Mouse (Mus musculus): ENCODE data around the gene Rnf123. TPM values are rescaled to one million over a fixed set of nuclear protein-coding genes. Genes with fewer than 3 reads are reported as not detected.

Gene Rnf123
- polyA plus RNA-seq, 1 experiment from 2014 or later = 53.4 TPM

DNA sequence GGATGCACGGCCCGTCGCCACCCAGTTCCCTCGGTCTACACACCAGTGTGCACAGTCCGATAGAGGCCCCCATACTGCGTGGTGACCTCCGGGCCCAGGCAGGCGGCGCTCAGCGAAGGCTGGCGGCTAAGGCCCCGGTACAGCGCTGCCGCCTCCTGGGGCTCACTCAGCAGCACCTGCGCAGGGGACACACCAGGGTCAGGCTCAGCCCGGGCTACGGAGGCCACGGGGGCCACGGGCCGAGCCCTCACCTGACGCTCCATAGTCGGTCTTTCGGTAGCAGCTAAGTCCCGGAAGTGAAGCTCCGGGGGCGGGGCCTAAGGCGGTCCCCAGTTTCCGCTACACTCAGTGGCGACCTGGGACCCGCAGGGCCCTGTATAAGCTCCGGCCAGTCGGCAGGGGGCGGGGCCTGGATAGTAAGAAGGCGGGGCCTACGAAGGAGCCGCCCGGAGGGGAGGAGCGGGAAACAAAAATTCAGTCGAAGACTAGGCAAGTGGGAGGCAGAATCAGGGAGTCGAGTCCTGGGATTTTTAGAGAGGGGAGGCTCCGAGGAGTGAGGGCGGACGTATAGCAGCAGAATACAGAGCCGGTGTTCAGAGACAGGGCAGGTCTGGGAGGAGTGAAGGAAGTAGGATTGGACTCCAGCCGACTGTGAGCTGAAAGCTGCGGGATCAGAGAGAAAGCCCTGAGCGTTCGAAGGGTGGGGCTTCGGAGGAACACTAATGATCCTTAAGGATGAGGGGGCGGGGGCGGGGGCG is 11.2 kb upstream of the Rnf123 start, which contains the start of gene Apeh:
Apeh (minus strand) TSS at position 423 of the 758 bp plus-strand sequence.
- ATAC-seq = peak; percentile 93
- Histone ChIP-seq H3K4me3 (ENCODE audit: low read depth, low read length) (peak within 1 kb of the TSS; percentile 60), H3K36me3 (ENCODE audit: control insufficient read depth, insufficient read depth, low read length) (peaks cover 21% of the 10 kb centered on the region), H3K4me1 (ENCODE audit: control insufficient read depth, insufficient read depth, low read length) (peaks cover 14% of the 10 kb centered on the region), H3K27me3 (ENCODE audit: control insufficient read depth, insufficient read depth, low read depth, low read length) (no peaks in the 10 kb centered on the region), H3K27ac (ENCODE audit: low read length) (peak within 1 kb of the TSS; percentile 75), H3K9ac (ENCODE audit: low read depth, low read length) (peak within 1 kb of the TSS; percentile 78), H3K9me3 (replicated peaks; ENCODE audit: control insufficient read depth, low read length, poor library complexity, severe bottlenecking) (no peaks in the 10 kb centered on the region), H3K4me2 (ENCODE audit: low read length) (peak within 1 kb of the TSS; percentile 98)
- under 1% methylated on average over 52 of the region's 52 CpGs for WGBS

DNA sequence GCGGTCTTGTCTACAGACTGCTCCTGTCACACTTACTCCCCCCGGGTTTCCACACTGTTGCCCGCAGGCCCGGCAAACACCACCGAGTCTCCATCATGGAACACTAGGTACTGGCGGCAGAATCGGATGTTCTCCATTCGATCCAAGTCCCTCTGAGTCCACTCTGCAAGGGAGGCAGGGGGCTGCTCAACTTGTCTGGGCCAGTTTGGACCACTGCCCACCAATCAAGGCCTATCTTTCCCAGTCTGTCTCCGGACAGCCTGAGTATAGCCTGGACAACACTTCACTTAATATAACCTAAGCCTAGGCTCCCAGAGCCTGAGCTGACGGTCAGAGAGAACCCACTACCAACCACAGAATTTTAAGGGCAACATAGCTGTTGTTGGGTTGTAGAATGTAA is 10.4 kb upstream of the Rnf123 start:
- Histone ChIP-seq H3K4me3 (ENCODE audit: low read depth, low read length) (peak overlapping the region; percentile 60), H3K9ac (ENCODE audit: low read depth, low read length) (peak overlapping the region; percentile 78), H3K27me3 (ENCODE audit: control insufficient read depth, insufficient read depth, low read depth, low read length) (no peaks in the 10 kb centered on the region), H3K4me2 (ENCODE audit: low read length) (peak overlapping the region; percentile 98), H3K27ac (ENCODE audit: low read length) (peak overlapping the region; percentile 75; the same call in 1 of the 2 replicates), H3K9me3 (replicated peaks; ENCODE audit: control insufficient read depth, low read length, poor library complexity, severe bottlenecking) (no peaks in the 10 kb centered on the region), H3K4me1 (ENCODE audit: control insufficient read depth, insufficient read depth, low read length) (peaks cover 14% of the 10 kb centered on the region), H3K36me3 (ENCODE audit: control insufficient read depth, insufficient read depth, low read length) (peaks cover 18% of the 10 kb centered on the region)
- peak; percentile 0; the same call in 1 of the 2 replicates for ATAC-seq
- 72% methylated on average over 10 of the region's 10 CpGs for WGBS

GRCm38 (mm10) chr9:108090611-108091120 is 7.5 kb upstream of the Rnf123 start:
- Histone ChIP-seq H3K27me3 (ENCODE audit: control insufficient read depth, insufficient read depth, low read depth, low read length) (no peaks in the 10 kb centered on the region), H3K4me2 (ENCODE audit: low read length) (no peak overlapping the region), H3K36me3 (ENCODE audit: control insufficient read depth, insufficient read depth, low read length) (peaks cover 39% of the 10 kb centered on the region), H3K9me3 (replicated peaks; ENCODE audit: control insufficient read depth, low read length, poor library complexity, severe bottlenecking) (no peaks in the 10 kb centered on the region), H3K9ac (ENCODE audit: low read depth, low read length) (no peak overlapping the region), H3K27ac (ENCODE audit: low read length) (no peak overlapping the region), H3K4me1 (ENCODE audit: control insufficient read depth, insufficient read depth, low read length) (peaks cover 12% of the 10 kb centered on the region), H3K4me3 (ENCODE audit: low read depth, low read length) (no peak overlapping the region)
- WGBS = 98% methylated on average over 7 of the region's 7 CpGs
- no peak for ATAC-seq

DNA sequence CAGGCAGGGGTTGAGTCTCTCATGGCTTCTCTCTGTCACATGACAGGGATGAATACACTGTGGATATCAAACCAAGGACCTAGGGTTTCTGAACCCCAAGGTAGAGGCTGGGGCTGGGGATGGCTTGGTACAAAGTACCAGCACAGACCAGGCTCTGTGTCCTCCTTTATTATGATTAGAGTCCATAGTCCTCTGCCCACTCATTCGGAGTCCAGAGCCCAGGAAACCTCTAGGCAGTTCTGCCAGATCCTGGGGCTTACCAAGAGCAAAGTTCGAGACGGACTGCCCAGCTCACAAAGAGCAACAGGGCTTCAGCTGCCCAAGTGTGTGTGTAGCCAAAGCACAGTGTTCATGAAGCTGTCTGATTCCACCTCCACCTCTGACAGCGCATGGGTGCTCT is 2.1 kb upstream of the Rnf123 start:
- Histone ChIP-seq H3K9me3 (replicated peaks; ENCODE audit: control insufficient read depth, low read length, poor library complexity, severe bottlenecking) (no peaks in the 10 kb centered on the region), H3K27me3 (ENCODE audit: control insufficient read depth, insufficient read depth, low read depth, low read length) (peaks cover 33% of the 10 kb centered on the region), H3K4me3 (ENCODE audit: low read depth, low read length) (no peak overlapping the region), H3K4me1 (ENCODE audit: control insufficient read depth, insufficient read depth, low read length) (peaks cover 4% of the 10 kb centered on the region; the same call in 1 of the 2 replicates), H3K9ac (ENCODE audit: low read depth, low read length) (no peak overlapping the region), H3K36me3 (ENCODE audit: control insufficient read depth, insufficient read depth, low read length) (peaks cover 38% of the 10 kb centered on the region), H3K27ac (ENCODE audit: low read length) (no peak overlapping the region), H3K4me2 (ENCODE audit: low read length) (no peak overlapping the region)
- 95% methylated on average over 4 of the region's 4 CpGs for WGBS
- no peak for ATAC-seq

DNA sequence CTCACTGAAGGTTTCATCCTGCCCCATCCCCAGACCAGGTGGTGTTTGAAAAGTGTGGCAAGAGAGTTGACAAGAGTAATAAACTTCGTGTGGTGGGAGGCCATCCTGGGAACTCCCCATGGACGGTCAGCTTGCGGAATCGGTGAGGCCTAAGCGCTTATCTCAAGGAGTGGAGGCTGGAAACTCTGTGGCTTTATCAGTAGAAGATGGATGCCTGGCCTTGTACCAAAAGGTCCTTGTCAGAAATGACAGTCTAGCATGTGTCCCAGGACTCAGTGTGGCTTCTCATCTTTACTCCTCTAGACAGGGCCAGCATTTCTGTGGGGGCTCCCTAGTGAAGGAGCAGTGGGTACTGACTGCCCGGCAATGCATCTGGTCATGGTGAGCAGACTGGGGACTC is 415 bp upstream of the Rnf123 start:
- peaks cover 33% of the 10 kb centered on the region for H3K27me3 ChIP-seq (ENCODE audit: control insufficient read depth, insufficient read depth, low read depth, low read length)
- no peak overlapping the region for H3K9ac ChIP-seq (ENCODE audit: low read depth, low read length)
- 93% methylated on average over 6 of the region's 6 CpGs for WGBS
- no peak overlapping the region for H3K27ac ChIP-seq (ENCODE audit: low read length)
- H3K9me3 ChIP-seq (replicated peaks; ENCODE audit: control insufficient read depth, low read length, poor library complexity, severe bottlenecking) = no peaks in the 10 kb centered on the region
- no peak overlapping the region for H3K4me3 ChIP-seq (ENCODE audit: low read depth, low read length)
- peaks cover 10% of the 10 kb centered on the region for H3K4me1 ChIP-seq (ENCODE audit: control insufficient read depth, insufficient read depth, low read length)
- peaks cover 31% of the 10 kb centered on the region for H3K36me3 ChIP-seq (ENCODE audit: control insufficient read depth, insufficient read depth, low read length)
- no peak for ATAC-seq
- no peak overlapping the region for H3K4me2 ChIP-seq (ENCODE audit: low read length)

DNA sequence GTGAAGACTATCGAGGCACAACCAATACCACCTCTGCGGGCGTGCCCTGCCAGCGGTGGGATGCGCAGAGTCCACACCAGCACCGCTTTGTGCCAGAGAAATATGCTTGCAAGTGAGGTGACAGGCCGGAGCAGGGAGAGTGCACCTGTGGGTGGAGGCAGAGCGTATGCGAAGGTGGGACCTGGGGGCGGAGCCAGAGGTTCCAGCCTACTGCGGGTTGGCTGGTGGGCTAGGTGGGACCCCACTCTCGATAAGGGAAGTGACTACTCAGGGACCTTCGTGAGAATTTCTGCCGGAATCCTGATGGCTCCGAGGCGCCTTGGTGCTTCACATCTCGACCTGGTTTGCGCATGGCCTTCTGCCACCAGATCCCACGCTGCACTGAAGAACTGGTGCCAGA is 597 bp downstream of the Rnf123 start:
- peaks cover 33% of the 10 kb centered on the region for H3K27me3 ChIP-seq (ENCODE audit: control insufficient read depth, insufficient read depth, low read depth, low read length)
- no peaks in the 10 kb centered on the region for H3K9me3 ChIP-seq (replicated peaks; ENCODE audit: control insufficient read depth, low read length, poor library complexity, severe bottlenecking)
- H3K4me1 ChIP-seq (ENCODE audit: control insufficient read depth, insufficient read depth, low read length) = peaks cover 20% of the 10 kb centered on the region
- ATAC-seq = no peak
- H3K4me2 ChIP-seq (ENCODE audit: low read length) = peak overlapping the region; percentile 39
- peak overlapping the region; percentile 12; the same call in 1 of the 2 replicates for H3K4me3 ChIP-seq (ENCODE audit: low read depth, low read length)
- WGBS = 8% methylated on average over 19 of the region's 19 CpGs
- H3K27ac ChIP-seq (ENCODE audit: low read length) = no peak overlapping the region
- H3K9ac ChIP-seq (ENCODE audit: low read depth, low read length) = peak overlapping the region; percentile 20; the same call in 1 of the 2 replicates
- peaks cover 28% of the 10 kb centered on the region for H3K36me3 ChIP-seq (ENCODE audit: control insufficient read depth, insufficient read depth, low read length)

DNA sequence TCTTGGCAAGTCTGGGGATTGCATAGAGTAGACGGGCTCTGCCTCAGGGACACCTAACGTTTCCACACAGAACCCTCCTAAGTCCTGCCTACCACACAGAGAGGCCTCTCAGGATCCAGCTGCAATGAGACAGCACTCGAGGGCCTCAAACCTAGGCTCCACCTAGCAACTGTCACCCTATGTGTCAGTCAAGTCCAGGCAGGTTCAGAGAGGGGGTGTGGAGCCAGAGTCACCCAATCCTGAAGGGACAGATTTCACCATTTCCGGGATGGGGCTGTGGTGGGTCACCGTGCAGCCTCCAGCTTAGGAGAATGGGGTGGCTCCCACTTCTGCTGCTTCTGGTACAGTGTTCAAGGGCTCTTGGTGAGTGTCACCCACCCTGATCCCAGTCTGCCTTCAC is 3.0 kb downstream of the Rnf123 start, which contains the start of gene Mst1:
Mst1 (plus strand) TSS at position 269 of the 400 bp plus-strand sequence.
- no peaks in the 10 kb centered on the region for H3K9me3 ChIP-seq (replicated peaks; ENCODE audit: control insufficient read depth, low read length, poor library complexity, severe bottlenecking)
- peak within 1 kb of the TSS; percentile 66 for H3K4me3 ChIP-seq (ENCODE audit: low read depth, low read length)
- no peak within 1 kb of the TSS for H3K27ac ChIP-seq (ENCODE audit: low read length)
- H3K27me3 ChIP-seq (ENCODE audit: control insufficient read depth, insufficient read depth, low read depth, low read length) = peaks cover 33% of the 10 kb centered on the region
- H3K4me1 ChIP-seq (ENCODE audit: control insufficient read depth, insufficient read depth, low read length) = peaks cover 20% of the 10 kb centered on the region
- peaks cover 8% of the 10 kb centered on the region; the same call in 1 of the 2 replicates for H3K36me3 ChIP-seq (ENCODE audit: control insufficient read depth, insufficient read depth, low read length)
- WGBS = 80% methylated on average over 5 of the region's 5 CpGs
- H3K4me2 ChIP-seq (ENCODE audit: low read length) = peak within 1 kb of the TSS; percentile 94
- no peak for ATAC-seq
- peak within 1 kb of the TSS; percentile 86 for H3K9ac ChIP-seq (ENCODE audit: low read depth, low read length)

DNA sequence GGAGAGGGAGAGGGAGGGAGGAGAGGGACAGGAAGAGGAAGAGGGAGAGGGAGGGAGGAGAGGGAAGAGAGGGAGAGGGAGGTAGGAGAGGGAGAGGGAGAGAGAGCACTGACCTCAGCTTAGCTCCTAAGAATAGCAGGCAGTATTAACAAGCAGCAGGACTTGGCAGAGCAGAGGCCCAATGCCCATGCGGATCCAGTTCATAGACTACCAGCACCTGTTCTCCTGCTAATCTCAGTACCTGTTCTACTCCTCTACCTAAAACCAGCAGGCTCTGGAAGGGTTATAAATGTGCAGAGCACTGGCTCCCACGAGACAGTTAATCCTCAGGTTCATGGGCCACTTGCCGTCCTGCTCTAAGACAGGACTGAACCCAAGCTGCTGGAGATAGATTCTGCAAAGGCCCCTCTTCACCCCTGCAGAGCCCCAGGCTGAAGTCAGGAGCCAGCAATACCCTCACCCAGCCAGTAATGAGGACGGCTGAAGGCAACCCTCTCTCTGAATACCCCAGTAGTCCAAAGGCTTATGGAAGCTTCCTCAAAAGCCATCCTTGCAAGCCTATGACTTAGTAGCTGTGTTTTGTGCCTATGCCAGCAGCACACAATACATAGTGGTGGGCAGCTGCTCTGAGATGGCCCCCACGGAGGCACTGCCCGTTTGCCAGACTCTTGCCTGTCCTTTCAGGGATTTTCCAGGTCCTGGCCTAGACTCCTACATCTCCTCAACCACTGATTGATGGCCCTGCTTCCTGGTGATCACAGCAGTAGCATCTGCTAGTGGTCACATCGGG is 9.8 kb downstream of the Rnf123 start:
- H3K9me3 ChIP-seq (replicated peaks; ENCODE audit: control insufficient read depth, low read length, poor library complexity, severe bottlenecking) = no peaks in the 10 kb centered on the region
- ATAC-seq = no peak
- no peaks in the 10 kb centered on the region for H3K27me3 ChIP-seq (ENCODE audit: control insufficient read depth, insufficient read depth, low read depth, low read length)
- no peak overlapping the region for H3K9ac ChIP-seq (ENCODE audit: low read depth, low read length)
- peaks cover 13% of the 10 kb centered on the region for H3K36me3 ChIP-seq (ENCODE audit: control insufficient read depth, insufficient read depth, low read length)
- peaks cover 8% of the 10 kb centered on the region for H3K4me1 ChIP-seq (ENCODE audit: control insufficient read depth, insufficient read depth, low read length)
- no peak overlapping the region for H3K27ac ChIP-seq (ENCODE audit: low read length)
- H3K4me2 ChIP-seq (ENCODE audit: low read length) = no peak overlapping the region
- WGBS = 55% methylated on average over 7 of the region's 7 CpGs
- no peak overlapping the region for H3K4me3 ChIP-seq (ENCODE audit: low read depth, low read length)
